Mouse (Mus musculus) Patski (cell line): ENCODE data around the gene Tmeff2. TPM values are rescaled to one million over a fixed set of nuclear protein-coding genes. Genes with fewer than 3 reads are reported as not detected.

ENCODE experiments used
- ATAC-seq: fragments of 100-300 bp; one replicate; pipeline ENCODE4 v1.8.0; 2021
- CTCF ChIA-PET: fragments of 350-600 bp; sonication (Branson Sonifier 250); formaldehyde crosslinking; loops from one replicate; lab custom pipeline; 2022; ENCODE audit warnings: inconsistent platforms; lab: Charles Lee
- POLR2A ChIA-PET: fragments of 350-600 bp; sonication (Branson Sonifier 250); formaldehyde crosslinking; loops from one replicate; lab custom pipeline; 2022; ENCODE audit warnings: antibody characterized with exemption, inconsistent platforms; lab: Charles Lee
- DNase-seq: peaks from one replicate; pipeline ENCODE4 v3.0.0-alpha.2; 2011; ENCODE audit warnings: low read depth, low spot score
- H3K27me3 ChIP-seq: fragments of 371-371 bp; one replicate; pipeline ENCODE4 v1.5.1; 2021
- CTCF ChIP-seq: fragments of 100-300 bp; IDR thresholded peaks from one replicate; pipeline ENCODE4 v1.5.1; 2021
- in situ Hi-C: fragments of 300-500 bp; cut with MboI; formaldehyde crosslinking; loops from 3 replicates; pipeline ENCODE4 v1.11.1; 2018; ENCODE audit warnings: low pct_unique_long_range_greater_than_20kb, mixed read lengths
- polyA plus RNA-seq: library from polyadenylated mRNA; unstranded; gene quantifications from one replicate; pipeline ENCODE4 v1.2.3, GENCODE M21; 2021

The Tmeff2 gene
- polyA plus RNA-seq, 1 experiment from 2014 or later: 0.12 TPM

- no peak for ATAC-seq
- CTCF ChIA-PET: interaction anchor here (1.2 kb wide), 1 partner anchor 55 kb away, joined by 3 read pairs; no protein-coding TSS in a partner anchor
These were observed 80.1 kb downstream of the Tmeff2 start for GRCm38 (mm10) chr1:50980591-50980990.

DNA sequence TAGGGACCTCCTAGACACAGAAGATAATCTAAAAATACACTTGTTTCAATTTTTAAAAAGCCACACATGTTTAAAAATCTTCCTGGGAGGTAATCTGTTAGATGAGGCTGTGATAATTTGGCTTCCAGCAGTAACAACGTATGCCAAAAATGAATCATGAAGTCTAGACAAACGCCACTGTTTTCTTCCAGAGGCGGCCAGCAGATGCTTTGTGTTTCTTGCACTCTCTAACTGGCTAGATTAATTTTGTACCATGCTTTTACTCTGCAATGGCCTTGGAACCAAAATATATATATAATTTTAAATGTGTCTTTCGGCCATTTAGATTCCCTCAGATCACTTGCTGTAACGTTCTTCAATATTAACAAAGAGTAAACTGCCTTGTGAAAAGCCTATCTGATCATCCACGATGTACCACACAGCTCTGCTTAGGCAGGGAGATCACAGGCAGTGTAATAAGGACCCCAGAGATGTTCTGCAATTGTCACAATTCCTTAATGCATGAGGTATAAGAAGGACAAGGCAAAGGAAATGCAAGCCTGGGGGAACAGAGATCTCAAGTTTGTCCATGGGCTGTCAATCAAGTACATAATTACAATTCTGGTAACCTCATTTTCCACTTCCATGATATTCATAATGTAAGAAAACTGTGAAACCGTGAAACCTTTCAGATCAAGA is 80.8 kb downstream of the Tmeff2 start:
- DNase-seq: no peak
- no peak for ATAC-seq
- H3K27me3 ChIP-seq: peaks cover 8% of the 10 kb centered on the region
- POLR2A ChIA-PET: interaction anchor here (0.6 kb wide), 1 partner anchor 16 kb away, joined by 9 read pairs; no protein-coding TSS in a partner anchor
- TF ChIP-seq CTCF: no peak
- in situ Hi-C loops: no loop called here
- CTCF ChIA-PET: interaction anchor here (1.1 to 1.2 kb wide), 2 partner anchors 10 to 55 kb away, joined by 3 read pairs; no protein-coding TSS in a partner anchor

More at GRCm38 (mm10) chr1:50980591-50980990, 80.1 kb downstream of the Tmeff2 start:
- POLR2A ChIA-PET: no interaction called here
- in situ Hi-C loops: no loop called here
- no peak for TF ChIP-seq CTCF
- no peak for DNase-seq
- H3K27me3 ChIP-seq: peaks cover 8% of the 10 kb centered on the region

- ATAC-seq (no peak), DNase-seq (no peak)
- no peak for TF ChIP-seq CTCF
- CTCF ChIA-PET: no interaction called here
- POLR2A ChIA-PET: no interaction called here
- H3K27me3 ChIP-seq: peaks cover 8% of the 10 kb centered on the region
- in situ Hi-C loops: no loop called here
These were observed 90.2 kb downstream of the Tmeff2 start for GRCm38 (mm10) chr1:50990661-50991060.

GRCm38 (mm10) chr1:50994505-50994904 is 94.1 kb downstream of the Tmeff2 start:
- in situ Hi-C loops: no loop called here
- peaks cover 14% of the 10 kb centered on the region for H3K27me3 ChIP-seq
- no peak for DNase-seq
- no peak for ATAC-seq
- TF ChIP-seq CTCF: no peak
- CTCF ChIA-PET: interaction anchor here (0.6 to 0.9 kb wide), 2 partner anchors 26 to 144 kb away, joined by 3 read pairs; no protein-coding TSS in a partner anchor
- POLR2A ChIA-PET: no interaction called here

DNA sequence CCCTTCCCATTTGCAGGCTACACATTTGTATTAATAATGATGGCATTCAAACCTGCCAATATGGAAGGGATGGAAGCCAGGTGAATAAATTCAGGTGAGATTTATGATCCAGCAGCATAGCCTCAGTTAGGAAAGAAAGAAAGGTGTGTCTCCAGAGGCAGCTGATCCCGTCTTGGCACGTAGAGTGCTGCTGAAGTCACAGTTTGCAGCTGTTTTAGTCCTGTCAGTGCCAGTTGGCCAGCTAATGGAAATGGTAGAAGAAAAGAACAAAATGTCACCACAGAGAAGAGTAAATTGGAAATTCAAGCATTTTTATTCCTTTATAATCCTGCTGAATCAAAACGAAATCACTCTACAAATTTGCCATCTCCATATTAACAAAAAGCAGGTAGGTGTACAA is 99.3 kb downstream of the Tmeff2 start:
- ChIA-PET POLR2A (no interaction called here), CTCF (interaction anchor here (1.5 kb wide), 1 partner anchor 11 kb away, joined by 4 read pairs; no protein-coding TSS in a partner anchor)
- in situ Hi-C loops: no loop called here
- no peak for DNase-seq
- no peak for TF ChIP-seq CTCF
- ATAC-seq: no peak
- H3K27me3 ChIP-seq: peaks cover 6% of the 10 kb centered on the region

DNA sequence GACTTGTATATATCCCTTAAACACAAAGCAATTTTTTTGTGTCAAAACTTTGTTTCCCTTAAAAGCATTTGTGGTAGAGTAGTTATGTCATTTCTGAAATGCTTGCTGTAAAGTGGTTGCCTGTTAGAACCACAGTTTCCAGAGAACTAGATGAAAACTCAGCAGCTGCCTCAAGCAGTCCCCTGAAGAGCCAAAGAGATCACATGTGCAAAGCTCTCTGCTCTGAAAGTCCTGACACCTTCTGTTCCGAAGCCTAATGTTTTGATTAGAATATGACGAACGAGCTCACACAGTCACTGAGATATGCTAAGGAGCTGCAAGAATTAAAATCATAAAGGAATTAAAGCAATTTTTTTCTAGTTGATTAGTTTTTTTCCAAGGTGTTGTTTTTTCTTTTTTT is 107.9 kb downstream of the Tmeff2 start:
- ChIA-PET POLR2A (no interaction called here), CTCF (interaction anchor here (1.4 kb wide), 1 partner anchor 10 kb away, joined by 4 read pairs; no protein-coding TSS in a partner anchor)
- TF ChIP-seq CTCF: no peak
- H3K27me3 ChIP-seq: no peaks in the 10 kb centered on the region
- no peak for DNase-seq
- no peak for ATAC-seq
- in situ Hi-C loops: no loop called here

DNA sequence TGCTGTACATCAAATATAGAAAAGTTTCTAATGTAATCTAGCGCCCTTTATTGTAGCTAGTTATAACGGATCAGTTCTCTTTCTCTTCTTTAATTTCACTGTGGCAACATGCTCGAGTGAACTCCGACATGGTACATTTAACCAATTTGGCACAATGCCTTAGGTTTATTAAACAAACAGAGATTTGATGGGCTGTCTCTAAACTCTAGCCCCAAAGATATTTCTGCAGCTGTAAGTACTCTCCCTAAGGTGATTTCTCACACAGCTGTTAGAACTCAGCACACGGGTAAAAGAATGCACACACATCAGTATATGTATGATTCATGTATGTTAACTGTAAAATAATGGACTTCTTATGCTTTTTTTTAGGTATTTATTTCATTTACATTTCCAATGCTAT is 139.8 kb downstream of the Tmeff2 start:
- no peak for TF ChIP-seq CTCF
- in situ Hi-C loops: no loop called here
- ATAC-seq: no peak
- CTCF ChIA-PET: no interaction called here
- POLR2A ChIA-PET: no interaction called here
- peak; percentile 13 for DNase-seq
- H3K27me3 ChIP-seq: peaks cover 3% of the 10 kb centered on the region

- no peak for ATAC-seq
- no peak for DNase-seq
- TF ChIP-seq CTCF: no peak
- H3K27me3 ChIP-seq: no peaks in the 10 kb centered on the region
- ChIA-PET CTCF (interaction anchor here (1.2 to 1.4 kb wide), 2 partner anchors 13 to 289 kb away, joined by 3 read pairs; no protein-coding TSS in a partner anchor), POLR2A (no interaction called here)
- in situ Hi-C loops: no loop called here
These were observed 144.4 kb downstream of the Tmeff2 start for GRCm38 (mm10) chr1:51044810-51045209.

- POLR2A ChIA-PET: interaction anchor here (1.3 kb wide), 1 partner anchor 57 kb away, joined by 3 read pairs; no protein-coding TSS in a partner anchor
- DNase-seq (no peak), ATAC-seq (no peak)
- in situ Hi-C loops: no loop called here
- no peaks in the 10 kb centered on the region for H3K27me3 ChIP-seq
- TF ChIP-seq CTCF: no peak
- CTCF ChIA-PET: no interaction called here
These were observed 164.1 kb downstream of the Tmeff2 start for GRCm38 (mm10) chr1:51064549-51064948.

DNA sequence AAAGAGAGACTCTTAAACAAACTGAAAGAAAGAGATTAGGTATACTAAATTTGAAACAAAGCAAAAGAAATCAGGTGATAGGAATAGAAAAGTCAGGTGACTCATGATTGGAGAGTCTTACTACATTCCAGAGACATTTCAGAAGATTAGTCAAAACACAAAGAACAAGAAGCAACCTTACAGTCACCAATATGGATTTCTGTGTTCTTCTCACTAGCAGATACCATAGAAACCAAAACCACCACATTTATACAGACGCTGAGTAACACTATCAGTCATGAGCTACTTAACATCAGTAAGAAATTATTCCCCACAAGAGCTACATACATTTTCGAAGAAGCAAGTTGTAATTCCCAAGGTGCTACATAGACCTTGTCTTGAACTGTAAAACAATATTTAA is 165.2 kb downstream of the Tmeff2 start:
- TF ChIP-seq CTCF: no peak
- DNase-seq: peak; percentile 13
- H3K27me3 ChIP-seq: no peaks in the 10 kb centered on the region
- ATAC-seq: peak; percentile 86
- in situ Hi-C loops: no loop called here
- CTCF ChIA-PET: no interaction called here
- POLR2A ChIA-PET: no interaction called here

- TF ChIP-seq CTCF: no peak
- ChIA-PET CTCF (interaction anchor here (0.7 to 1.2 kb wide), 2 partner anchors 17 to 38 kb away, joined by 4 read pairs; no protein-coding TSS in a partner anchor), POLR2A (no interaction called here)
- in situ Hi-C loops: no loop called here
- DNase-seq (no peak), ATAC-seq (no peak)
- no peaks in the 10 kb centered on the region for H3K27me3 ChIP-seq
These were observed 168.4 kb downstream of the Tmeff2 start for GRCm38 (mm10) chr1:51068814-51069213.
